Mouse (Mus musculus) naive thymus-derived CD4-positive, alpha-beta T cell, adult 2 months (primary cell): ENCODE results near the gene Itgax.
"Not testable (repeated sequence)": the region's sequence is repeated elsewhere in the genome, so short reads cannot be mapped to it uniquely, and the experiment has no call there.

ENCODE experiments used
- DNase-seq: peaks from one replicate; pipeline ENCODE4 v3.0.0-alpha.2; 2011; ENCODE audit warnings: low read depth

Itgax gene

DNA sequence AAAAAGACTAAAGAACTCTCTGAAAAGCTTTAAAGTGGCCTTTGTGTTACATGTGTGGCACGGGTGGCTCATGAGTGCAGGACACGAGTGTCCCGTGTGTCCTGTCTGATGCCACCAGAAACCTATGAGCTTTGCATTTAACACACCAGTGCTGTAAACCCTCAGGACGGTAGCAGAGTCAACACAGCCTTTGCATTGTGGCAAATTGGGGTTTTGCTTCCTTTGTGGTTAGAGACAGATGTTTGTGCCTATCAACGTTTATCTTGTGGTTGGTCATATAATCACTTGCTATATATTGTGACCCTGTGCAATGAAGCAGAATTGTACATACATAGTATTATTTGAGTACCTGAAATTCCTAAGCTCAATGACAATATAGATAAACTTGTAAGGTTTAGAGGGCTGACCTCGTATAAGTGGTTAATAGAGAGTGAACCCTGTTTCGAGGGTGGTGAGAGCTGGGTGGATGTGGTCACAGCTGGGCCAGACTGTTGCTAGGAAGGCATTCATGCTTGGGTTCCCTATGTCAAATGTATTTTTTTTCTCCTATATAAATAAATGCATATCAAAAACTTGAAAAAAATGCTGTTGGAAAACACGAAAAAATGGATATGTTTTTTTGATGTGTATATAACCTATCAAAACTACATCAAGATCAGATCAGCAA, 29.5 kb downstream of the Itgax start:
- not testable (repeated sequence) for DNase-seq

DNA sequence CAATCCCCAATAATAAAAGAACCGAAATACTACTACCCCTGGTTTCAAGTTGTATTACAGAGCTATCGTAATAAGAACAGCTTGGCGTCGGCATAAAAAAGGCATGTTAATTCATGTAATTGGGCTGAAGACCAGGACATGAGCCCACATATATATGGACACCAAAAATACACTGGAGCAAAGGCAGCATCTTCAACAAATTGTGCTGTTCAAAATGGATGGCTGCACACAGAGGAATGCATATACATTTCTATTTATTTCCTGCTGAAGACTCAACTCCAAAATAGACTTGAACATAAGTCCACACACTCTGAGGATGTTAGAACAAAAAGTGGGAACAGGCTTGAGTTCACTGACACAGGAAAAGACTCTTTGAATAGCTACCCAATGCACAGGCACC, 34.7 kb downstream of the Itgax start:
- no peak for DNase-seq

DNA sequence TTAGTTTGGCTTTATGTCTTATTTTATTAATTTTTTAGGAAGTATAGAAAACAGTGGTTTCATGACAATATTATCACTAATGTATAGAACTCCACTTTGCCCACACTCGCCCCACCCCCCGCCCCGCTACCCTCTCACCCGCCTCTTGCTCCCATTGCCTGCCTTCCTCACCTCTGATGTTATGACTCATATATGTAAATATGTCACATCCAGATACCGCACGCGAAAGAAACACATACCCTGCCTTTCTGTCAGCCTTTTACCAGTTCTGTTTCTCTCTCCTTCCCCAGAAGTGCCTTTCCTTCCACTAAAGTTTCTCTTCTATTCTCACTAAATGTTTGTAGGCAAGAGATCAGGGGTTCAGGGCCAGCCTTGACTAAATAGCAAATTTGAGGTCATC, 37.0 kb downstream of the Itgax start:
- no peak for DNase-seq

DNA sequence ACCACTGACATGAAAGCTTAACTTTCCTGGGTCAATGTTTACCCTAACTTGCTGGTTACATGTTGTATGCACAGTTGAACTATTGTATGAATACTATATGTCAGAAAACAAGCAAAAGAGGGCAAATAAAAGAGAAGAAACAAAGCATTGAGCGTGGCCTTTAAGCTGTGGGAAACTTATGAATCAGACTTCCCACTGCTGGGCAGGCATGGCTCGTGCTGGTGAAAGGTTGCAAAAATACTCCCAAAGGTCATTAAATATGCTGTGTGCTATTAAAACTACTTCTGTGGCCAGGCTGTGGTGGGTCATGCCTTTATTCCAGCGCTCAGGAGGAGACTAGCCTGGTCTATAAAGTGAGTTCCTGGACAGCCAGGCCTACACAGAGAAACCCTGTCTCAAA, 40.6 kb downstream of the Itgax start:
- DNase-seq, result no peak

DNA sequence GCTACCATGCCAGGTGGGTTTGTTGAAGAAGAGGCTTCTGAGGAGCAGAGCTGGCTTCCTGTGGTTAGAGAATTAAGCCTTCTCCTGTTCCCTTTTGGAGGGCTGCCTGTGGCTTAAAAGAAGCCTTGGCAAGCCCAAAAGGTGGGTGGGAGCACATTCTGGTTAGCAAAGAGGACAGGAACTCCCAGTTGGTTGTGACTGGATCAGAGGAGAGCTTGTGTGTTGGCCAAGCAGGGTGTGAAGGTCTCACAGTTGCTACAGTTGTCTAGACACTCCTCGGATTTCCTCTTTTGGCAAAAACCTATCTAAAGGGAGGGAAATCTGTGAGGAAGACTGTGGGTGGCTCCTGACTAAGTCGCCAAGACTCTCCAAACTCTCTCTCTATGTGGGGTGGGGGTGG, 49.0 kb downstream of the Itgax start:
- no peak for DNase-seq

DNA sequence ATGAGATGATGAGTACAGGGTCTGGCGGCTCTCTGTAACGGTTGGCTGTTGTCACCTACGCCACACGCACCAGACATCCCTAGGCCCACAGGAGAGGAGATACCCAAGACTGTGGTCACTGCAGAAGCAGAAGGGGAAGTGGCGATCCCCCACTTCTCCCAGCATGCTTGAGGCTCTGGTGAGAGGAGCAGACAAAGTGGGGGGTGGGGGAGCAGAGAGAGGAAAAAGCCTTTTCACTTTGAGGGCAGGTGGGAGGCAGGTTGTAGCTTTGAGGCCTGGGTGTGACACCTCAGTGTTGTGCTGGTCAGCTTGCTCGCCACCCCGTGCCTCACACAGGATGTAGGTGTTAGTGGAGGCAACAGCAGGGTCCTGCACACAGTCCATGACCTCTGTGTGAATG, 50.8 kb downstream of the Itgax start:
- peak; percentile 32 for DNase-seq

DNA sequence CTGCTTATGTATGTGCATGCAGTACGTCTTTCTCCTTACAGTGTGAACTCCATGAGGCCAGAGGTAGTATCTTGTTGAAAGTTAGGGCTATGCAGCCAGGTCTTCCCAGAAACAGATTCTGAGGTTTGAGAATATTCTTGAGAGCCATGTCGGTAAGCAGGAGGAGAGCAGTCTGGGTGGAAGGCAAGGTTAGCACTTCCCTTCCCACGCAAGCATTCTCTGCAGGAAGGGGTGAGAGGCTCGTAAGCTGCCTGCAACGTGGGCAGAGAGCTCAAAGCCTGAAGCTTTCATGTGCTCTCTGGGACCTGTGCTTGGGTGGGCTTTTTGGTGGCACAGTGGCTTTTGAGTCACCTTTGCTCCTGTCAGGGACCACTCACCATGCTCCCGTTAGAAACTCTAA, 51.2 kb downstream of the Itgax start:
- DNase-seq, result peak; percentile 55

DNA sequence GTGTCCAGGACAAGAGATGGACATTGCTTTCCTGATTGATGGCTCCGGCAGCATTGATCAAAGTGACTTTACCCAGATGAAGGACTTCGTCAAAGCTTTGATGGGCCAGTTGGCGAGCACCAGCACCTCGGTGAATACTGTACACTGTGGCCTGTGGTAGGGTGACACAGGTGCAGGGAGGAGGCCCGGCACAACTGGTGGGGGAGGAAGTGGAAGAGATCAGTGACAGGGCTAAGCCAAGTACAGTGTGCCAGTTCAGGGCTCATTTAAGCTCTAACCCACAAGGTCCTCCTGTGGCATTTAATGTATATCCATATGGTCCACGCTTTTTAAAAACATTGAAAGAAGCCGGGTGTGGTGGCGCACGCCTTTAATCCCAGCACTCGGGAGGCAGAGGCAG, 52.3 kb downstream of the Itgax start:
- peak; percentile 47 for DNase-seq
